Mouse (Mus musculus) CH12.LX (cell line): ENCODE data around the gene Add1. TPM values are rescaled to one million over a fixed set of nuclear protein-coding genes. Genes with fewer than 3 reads are reported as not detected.
A peak's percentile ranks its signal among the peaks of the same experiment; 100 is the strongest.

Experiments used
- DNase-seq: peaks from one replicate; pipeline ENCODE4 v3.0.0-alpha.2; 2013; ENCODE audit errors: extremely low read depth
- H3K27ac ChIP-seq: 2 replicates; pipeline ENCODE4 v1.5.1; 2012; ENCODE audit warnings: low read depth, mild to moderate bottlenecking, control low read depth, moderate library complexity; ENCODE audit not compliant: insufficient read depth
- H3K27me3 ChIP-seq: replicated peaks from 2 replicates; pipeline ENCODE3; 2012; ENCODE audit warnings: inconsistent platforms
- H3K36me3 ChIP-seq, 2 experiments: replicated peaks in 1 of 2; 2 replicates each; pipeline versions ENCODE3 to v1.6.1; 2012; ENCODE audit warnings: inconsistent platforms in 1 of 2, low read length in 1 of 2, mild to moderate bottlenecking in 1 of 2, mixed read lengths in 1 of 2, moderate library complexity in 1 of 2; ENCODE audit not compliant: control insufficient read depth in 1 of 2, insufficient read depth in 1 of 2
- H3K4me1 ChIP-seq, 2 experiments: 2 replicates each; pipeline ENCODE4 v1.6.1; 2012; ENCODE audit warnings: inconsistent platforms in 1 of 2, moderate library complexity in 1 of 2; ENCODE audit not compliant: insufficient read depth in 2 of 2, control insufficient read depth in 1 of 2
- H3K4me2 ChIP-seq: 2 replicates; pipeline ENCODE4 v1.6.1; 2012; ENCODE audit warnings: low read depth, mild to moderate bottlenecking, control low read depth; ENCODE audit not compliant: poor library complexity, insufficient read depth, severe bottlenecking
- H3K4me3 ChIP-seq, 3 experiments: fragments of 150-350 bp in 1 of 3; sonication (generic) in 1 of 3; replicated peaks in 1 of 3; 2 replicates each; pipeline versions ENCODE3 to v1.5.1; 2011 to 2012; ENCODE audit warnings: low read depth in 2 of 3, low read length in 2 of 3, mild to moderate bottlenecking in 2 of 3, moderate library complexity in 2 of 3, control low read depth in 1 of 3, improper control_type of control experiment in 1 of 3, inconsistent platforms in 1 of 3, mixed read lengths in 1 of 3; ENCODE audit not compliant: poor library complexity in 1 of 3
- H3K79me2 ChIP-seq: replicated peaks from 2 replicates; pipeline ENCODE4 v1.6.1; 2012; ENCODE audit warnings: mild to moderate bottlenecking, moderate library complexity; ENCODE audit not compliant: control insufficient read depth, poor library complexity, insufficient read depth, severe bottlenecking; ENCODE audit errors: extremely low read depth
- H3K9ac ChIP-seq: 2 replicates; pipeline ENCODE4 v1.6.1; 2012; ENCODE audit warnings: low read depth, mild to moderate bottlenecking, control low read depth, moderate library complexity; ENCODE audit not compliant: insufficient read depth
- H3K9me3 ChIP-seq: replicated peaks from 2 replicates; pipeline ENCODE3; 2012; ENCODE audit warnings: low read length, inconsistent platforms, mixed read lengths
- CTCF ChIP-seq, 2 experiments: IDR thresholded peaks in 1 of 2; conservative IDR thresholded peaks in 1 of 2; 2 replicates each; pipeline ENCODE4 v1.5.1; 2011 to 2012; ENCODE audit warnings: low read depth in 2 of 2, low read length in 2 of 2, improper control_type of control experiment in 1 of 2, inconsistent platforms in 1 of 2, mild to moderate bottlenecking in 1 of 2, moderate library complexity in 1 of 2
- E2F4 ChIP-seq: IDR thresholded peaks from 2 replicates; pipeline ENCODE4 v1.6.1; 2011; ENCODE audit warnings: low read depth, low read length, improper control_type of control experiment; ENCODE audit not compliant: insufficient replicate concordance
- ELF1 ChIP-seq: IDR thresholded peaks from 2 replicates; pipeline ENCODE4 v1.6.1; 2014; ENCODE audit warnings: low read depth, mild to moderate bottlenecking, inconsistent platforms, low read length, improper control_type of control experiment
- EP300 ChIP-seq: IDR thresholded peaks from 2 replicates; pipeline ENCODE4 v1.6.1; 2011; ENCODE audit warnings: low read length, improper control_type of control experiment
- ETS1 ChIP-seq: conservative IDR thresholded peaks from 2 replicates; pipeline ENCODE4 v1.6.1; 2012; ENCODE audit warnings: low read depth, mild to moderate bottlenecking, inconsistent platforms, low read length, improper control_type of control experiment, moderate library complexity
- HCFC1 ChIP-seq: IDR thresholded peaks from 2 replicates; pipeline ENCODE4 v1.6.1; 2012; ENCODE audit warnings: low read depth, mild to moderate bottlenecking, inconsistent platforms, low read length, improper control_type of control experiment
- RAD21 ChIP-seq: IDR thresholded peaks from 2 replicates; pipeline ENCODE4 v1.6.1; 2011; ENCODE audit warnings: low read depth, mild to moderate bottlenecking, low read length, improper control_type of control experiment, moderate library complexity
- RCOR1 ChIP-seq: conservative IDR thresholded peaks from 2 replicates; pipeline ENCODE4 v1.6.1; 2012; ENCODE audit warnings: low read depth, mild to moderate bottlenecking, inconsistent platforms, low read length, improper control_type of control experiment
- SIN3A ChIP-seq: IDR thresholded peaks from 2 replicates; pipeline ENCODE4 v1.6.1; 2012; ENCODE audit warnings: low read length, improper control_type of control experiment, inconsistent platforms
- SMC3 ChIP-seq: IDR thresholded peaks from 2 replicates; pipeline ENCODE4 v1.6.1; 2011; ENCODE audit warnings: low read depth, low read length, improper control_type of control experiment
- USF2 ChIP-seq: conservative IDR thresholded peaks from 2 replicates; pipeline ENCODE4 v1.6.1; 2011; ENCODE audit warnings: low read depth, low read length, improper control_type of control experiment
- ZKSCAN1 ChIP-seq: IDR thresholded peaks from 2 replicates; pipeline ENCODE4 v1.6.1; 2012; ENCODE audit warnings: low read depth, inconsistent platforms, low read length, improper control_type of control experiment, borderline replicate concordance
- dilution Hi-C: fragments of 300-500 bp; cut with MboI; formaldehyde crosslinking; loops from 2 replicates; pipeline ENCODE4 v1.14.3; 2020; ENCODE audit warnings: low sequenced_read_pairs; ENCODE audit not compliant: extremely low pct_unique_long_range_greater_than_20kb, extremely low pct_ligation_motif_present
- in situ Hi-C: fragments of 300-500 bp; cut with MboI; formaldehyde crosslinking; loops from 3 replicates; pipeline ENCODE4 v1.14.3; 2019; ENCODE audit warnings: low sequenced_read_pairs, low pct_ligation_motif_present, low pct_unique_long_range_greater_than_20kb, mixed read lengths
- polyA plus RNA-seq: library from polyadenylated mRNA; unstranded; fragments of >175 nt; gene quantifications from 2 replicates; pipeline ENCODE4 v1.2.1, GENCODE M21; 2012; ENCODE audit warnings: low read depth; ENCODE audit not compliant: insufficient read length
- total RNA-seq, 2 experiments: library from RNA; depleted of rRNA; stranded (reverse); fragments of 300-350 nt in 1 of 2; fragments of >200 nt in 1 of 2; gene quantifications; 2 replicates each; pipeline ENCODE4 v1.2.3; 2012 to 2014

Add1 gene
- total and polyA plus RNA-seq, 3 experiments, result 28.1 to 46.0 (median 45.0) TPM

GRCm38 (mm10) chr5:34523958-34524485, 49.4 kb upstream of the Add1 start:
- peaks cover 0 to 5% of the 10 kb centered on the region in 2 experiments for H3K36me3 ChIP-seq
- no peaks in the 10 kb centered on the region for H3K27me3 ChIP-seq
- TF ChIP-seq USF2 (no peak), RAD21 (peak; percentile 82), SMC3 (peak; percentile 62), CTCF (conservative IDR thresholded peaks at IDR 0.05 in 1 of 2, IDR thresholded peaks at IDR 0.05 in 1 of 2; ENCODE audit: low read depth in 2 of 2, low read length in 2 of 2) (peak in 1 of 2 experiments; percentile 74; a peak in 2 of 4 replicates)
- no peaks in the 10 kb centered on the region for H3K79me2 ChIP-seq
- dilution Hi-C loops, result no loop called here
- peak; percentile 66 for DNase-seq
- H3K4me3 ChIP-seq, result no peak overlapping the region
- no peak overlapping the region for H3K27ac ChIP-seq
- H3K9ac ChIP-seq, result no peak overlapping the region
- H3K9me3 ChIP-seq, result no peaks in the 10 kb centered on the region
- H3K4me1 ChIP-seq, result peaks cover 38 to 64% of the 10 kb centered on the region in 2 experiments
- H3K4me2 ChIP-seq, result no peak overlapping the region
- in situ Hi-C loops, result no loop called here

DNA sequence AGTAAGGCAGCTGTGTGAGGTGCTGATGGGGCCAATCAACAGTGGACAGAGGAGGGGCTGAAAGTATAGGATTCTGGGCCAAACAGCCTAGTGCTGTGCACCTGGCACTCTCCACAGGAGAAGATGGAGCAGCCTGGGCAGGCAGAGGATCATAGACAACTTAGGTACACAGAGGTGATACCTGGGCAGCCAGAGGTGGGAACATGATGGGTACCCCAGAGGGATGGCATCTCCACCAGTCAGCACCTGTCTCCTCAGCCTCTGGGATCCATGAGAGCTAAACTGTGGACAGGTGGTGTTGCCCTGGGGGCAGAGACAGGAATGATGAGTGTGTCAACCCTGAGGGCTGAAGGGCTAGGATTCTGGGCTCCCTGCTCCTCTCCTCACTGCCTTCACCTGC, 49.0 kb upstream of the Add1 start:
- H3K79me2 ChIP-seq, result no peaks in the 10 kb centered on the region
- no peaks in the 10 kb centered on the region for H3K9me3 ChIP-seq
- no peaks in the 10 kb centered on the region for H3K27me3 ChIP-seq
- H3K36me3 ChIP-seq, result peaks cover 0 to 5% of the 10 kb centered on the region in 2 experiments
- no peak overlapping the region for H3K4me2 ChIP-seq
- peaks cover 38 to 59% of the 10 kb centered on the region in 2 experiments for H3K4me1 ChIP-seq
- no peak overlapping the region for H3K9ac ChIP-seq
- TF ChIP-seq ETS1, result no peak
- TF ChIP-seq HCFC1, result no peak
- no peak for TF ChIP-seq EP300
- no peak for TF ChIP-seq RCOR1
- no peak for TF ChIP-seq ELF1
- no peak for TF ChIP-seq SIN3A
- TF ChIP-seq ZKSCAN1, result no peak
- TF ChIP-seq USF2, result no peak
- TF ChIP-seq E2F4, result no peak
- DNase-seq, result no peak
- no peak overlapping the region for H3K4me3 ChIP-seq
- dilution Hi-C loops, result no loop called here
- in situ Hi-C loops, result no loop called here
- no peak overlapping the region for H3K27ac ChIP-seq
